Mouse (Mus musculus) MEL (cell line): ENCODE results near the gene Aptx. TPM values are rescaled to one million over a fixed set of nuclear protein-coding genes. Genes with fewer than 3 reads are reported as not detected.
A peak's percentile ranks its signal among the peaks of the same experiment; 100 is the strongest.

ENCODE experiments used
- DNase-seq: peaks from one replicate; pipeline ENCODE4 v3.0.0; 2011; ENCODE audit warnings: low read depth, low spot score
- H3K27ac ChIP-seq: 2 replicates; pipeline ENCODE4 v1.5.1; 2012; ENCODE audit warnings: low read depth, mild to moderate bottlenecking, control low read depth, low read length, moderate library complexity; ENCODE audit not compliant: control insufficient read depth
- H3K27me3 ChIP-seq, 2 experiments: fragments of 150-350 bp in 1 of 2; sonication (generic) in 1 of 2; 2 replicates each; pipeline ENCODE4 v1.6.1; 2012; ENCODE audit warnings: low read length in 2 of 2, mild to moderate bottlenecking in 2 of 2, improper control_type of control experiment in 1 of 2, moderate library complexity in 1 of 2; ENCODE audit not compliant: insufficient read depth in 2 of 2, control insufficient read depth in 1 of 2
- H3K36me3 ChIP-seq, 2 experiments: 2 replicates each; pipeline ENCODE4 v1.6.1; 2012 to 2014; ENCODE audit warnings: low read length in 2 of 2, improper control_type of control experiment in 1 of 2, inconsistent platforms in 1 of 2, mild to moderate bottlenecking in 1 of 2; ENCODE audit not compliant: insufficient read depth in 2 of 2, control insufficient read depth in 1 of 2
- H3K4me1 ChIP-seq, 2 experiments: fragments of 150-350 bp in 1 of 2; sonication (generic) in 1 of 2; 2 replicates each; pipeline ENCODE4 v1.6.1; 2012; ENCODE audit warnings: low read length in 2 of 2, improper control_type of control experiment in 1 of 2, mild to moderate bottlenecking in 1 of 2; ENCODE audit not compliant: insufficient read depth in 2 of 2, control insufficient read depth in 1 of 2
- H3K4me3 ChIP-seq, 2 experiments: fragments of 150-350 bp in 1 of 2; sonication (generic) in 1 of 2; 2 replicates each; pipeline ENCODE4 v1.5.1; 2012; ENCODE audit warnings: low read depth in 2 of 2, low read length in 2 of 2, mild to moderate bottlenecking in 2 of 2, moderate library complexity in 2 of 2, control low read depth in 1 of 2, improper control_type of control experiment in 1 of 2; ENCODE audit not compliant: control insufficient read depth in 1 of 2, insufficient read depth in 1 of 2
- H3K79me2 ChIP-seq: 2 replicates; pipeline ENCODE4 v1.6.1; 2012; ENCODE audit warnings: mild to moderate bottlenecking, low read length, moderate library complexity; ENCODE audit not compliant: control insufficient read depth, poor library complexity, insufficient read depth
- H3K9ac ChIP-seq: 2 replicates; pipeline ENCODE4 v1.6.1; 2012; ENCODE audit warnings: low read depth, mild to moderate bottlenecking, control low read depth, low read length, moderate library complexity; ENCODE audit not compliant: control insufficient read depth, poor library complexity, severe bottlenecking
- H3K9me3 ChIP-seq: fragments of 150-350 bp; sonication (generic); replicated peaks from 2 replicates; pipeline ENCODE4 v1.6.1; 2012; ENCODE audit warnings: mild to moderate bottlenecking, low read length, improper control_type of control experiment, moderate library complexity; ENCODE audit not compliant: insufficient read depth
- BHLHE40 ChIP-seq: IDR thresholded peaks from 2 replicates; pipeline ENCODE4 v1.6.1; 2012; ENCODE audit warnings: low read depth, mild to moderate bottlenecking, inconsistent platforms, low read length, improper control_type of control experiment, borderline replicate concordance
- CHD1 ChIP-seq: IDR thresholded peaks from 2 replicates; pipeline ENCODE4 v1.6.1; 2012; ENCODE audit warnings: low read depth, mild to moderate bottlenecking, inconsistent platforms, low read length, improper control_type of control experiment
- CHD2 ChIP-seq: IDR thresholded peaks from 2 replicates; pipeline ENCODE4 v1.6.1; 2011; ENCODE audit warnings: low read length, improper control_type of control experiment
- CTCF ChIP-seq, 3 experiments: IDR thresholded peaks in 2 of 3; conservative IDR thresholded peaks in 1 of 3; 2 replicates each; pipeline ENCODE4 v1.5.1; 2011 to 2012; ENCODE audit warnings: low read length in 3 of 3, low read depth in 2 of 3, mild to moderate bottlenecking in 2 of 3, improper control_type of control experiment in 1 of 3, inconsistent platforms in 1 of 3, mixed read lengths in 1 of 3, moderate library complexity in 1 of 3; ENCODE audit not compliant: control insufficient read depth in 1 of 3, insufficient read depth in 1 of 3, poor library complexity in 1 of 3, severe bottlenecking in 1 of 3
- E2F4 ChIP-seq: IDR thresholded peaks from 2 replicates; pipeline ENCODE4 v1.6.1; 2011; ENCODE audit warnings: low read depth, low read length, improper control_type of control experiment, borderline replicate concordance
- ELF1 ChIP-seq: IDR thresholded peaks from 2 replicates; pipeline ENCODE4 v1.6.1; 2014; ENCODE audit warnings: low read depth, mild to moderate bottlenecking, inconsistent platforms, low read length, improper control_type of control experiment, moderate library complexity
- EP300 ChIP-seq, 2 experiments: IDR thresholded peaks; 2 replicates each; pipeline ENCODE4 v1.6.1; 2011; ENCODE audit warnings: improper control_type of control experiment in 2 of 2, low read length in 2 of 2, low read depth in 1 of 2, mild to moderate bottlenecking in 1 of 2
- ETS1 ChIP-seq: IDR thresholded peaks from 2 replicates; pipeline ENCODE4 v1.6.1; 2012; ENCODE audit warnings: low read depth, mild to moderate bottlenecking, inconsistent platforms, low read length, improper control_type of control experiment, moderate library complexity
- KAT2A ChIP-seq: conservative IDR thresholded peaks from 2 replicates; pipeline ENCODE4 v1.6.1; 2012; ENCODE audit warnings: low read depth, low read length, improper control_type of control experiment, inconsistent platforms
- MAFK ChIP-seq: IDR thresholded peaks from 2 replicates; pipeline ENCODE4 v1.6.1; 2011; ENCODE audit warnings: low read depth, mild to moderate bottlenecking, low read length, improper control_type of control experiment, borderline replicate concordance
- MAX ChIP-seq: IDR thresholded peaks from 2 replicates; pipeline ENCODE4 v1.6.1; 2011; ENCODE audit warnings: low read length, improper control_type of control experiment
- MAZ ChIP-seq: IDR thresholded peaks from 2 replicates; pipeline ENCODE4 v1.6.1; 2012; ENCODE audit warnings: low read depth, mild to moderate bottlenecking, inconsistent platforms, low read length, improper control_type of control experiment
- MYC ChIP-seq: IDR thresholded peaks from 2 replicates; pipeline ENCODE4 v1.6.1; 2011; ENCODE audit warnings: low read depth, mild to moderate bottlenecking, low read length, improper control_type of control experiment, moderate library complexity
- NELFE ChIP-seq: IDR thresholded peaks from 2 replicates; pipeline ENCODE4 v1.6.1; 2011; ENCODE audit warnings: low read depth, low read length, improper control_type of control experiment
- NRF1 ChIP-seq: IDR thresholded peaks from 2 replicates; pipeline ENCODE4 v1.6.1; 2014; ENCODE audit warnings: low read depth, mild to moderate bottlenecking, inconsistent platforms, low read length, improper control_type of control experiment, moderate library complexity; ENCODE audit not compliant: poor library complexity, insufficient read depth, severe bottlenecking
- POLR2A ChIP-seq, 2 experiments: IDR thresholded peaks; 2 replicates each; pipeline ENCODE4 v1.6.1; 2011 to 2012; ENCODE audit warnings: low read length in 2 of 2, mild to moderate bottlenecking in 2 of 2, control low read depth in 1 of 2, improper control_type of control experiment in 1 of 2, low read depth in 1 of 2, moderate library complexity in 1 of 2; ENCODE audit not compliant: control insufficient read depth in 1 of 2, insufficient read depth in 1 of 2, poor library complexity in 1 of 2
- POLR2AphosphoS2 ChIP-seq: IDR thresholded peaks from 2 replicates; pipeline ENCODE4 v1.6.1; 2011; ENCODE audit warnings: low read length, improper control_type of control experiment
- POLR2AphosphoS5 ChIP-seq: IDR thresholded peaks from 2 replicates; pipeline ENCODE4 v1.6.1; 2012; ENCODE audit warnings: low read depth, borderline replicate concordance, mild to moderate bottlenecking, inconsistent platforms, low read length, moderate library complexity, mixed read lengths
- RCOR1 ChIP-seq: IDR thresholded peaks from 2 replicates; pipeline ENCODE4 v1.6.1; 2012; ENCODE audit warnings: low read depth, mild to moderate bottlenecking, inconsistent platforms, low read length, improper control_type of control experiment
- SIN3A ChIP-seq: IDR thresholded peaks from 2 replicates; pipeline ENCODE4 v1.6.1; 2012; ENCODE audit warnings: low read length, improper control_type of control experiment, inconsistent platforms
- SMC3 ChIP-seq: IDR thresholded peaks from 2 replicates; pipeline ENCODE4 v1.6.1; 2011; ENCODE audit warnings: low read depth, low read length, improper control_type of control experiment
- TCF12 ChIP-seq: IDR thresholded peaks from 2 replicates; pipeline ENCODE4 v1.6.1; 2014; ENCODE audit warnings: low read depth, mild to moderate bottlenecking, inconsistent platforms, low read length, improper control_type of control experiment, moderate library complexity
- UBTF ChIP-seq: IDR thresholded peaks from 2 replicates; pipeline ENCODE4 v1.6.1; 2012; ENCODE audit warnings: low read depth, mild to moderate bottlenecking, inconsistent platforms, low read length, improper control_type of control experiment, moderate library complexity, borderline replicate concordance; ENCODE audit not compliant: insufficient read depth
- USF1 ChIP-seq: IDR thresholded peaks from 2 replicates; pipeline ENCODE4 v1.6.1; 2014; ENCODE audit warnings: low read depth, mild to moderate bottlenecking, inconsistent platforms, low read length, improper control_type of control experiment, moderate library complexity
- ZKSCAN1 ChIP-seq: IDR thresholded peaks from 2 replicates; pipeline ENCODE4 v1.6.1; 2012; ENCODE audit warnings: low read depth, mild to moderate bottlenecking, inconsistent platforms, low read length, improper control_type of control experiment, moderate library complexity
- ZMIZ1 ChIP-seq: IDR thresholded peaks from 2 replicates; pipeline ENCODE4 v1.6.1; 2012; ENCODE audit warnings: low read depth, mild to moderate bottlenecking, inconsistent platforms, low read length, improper control_type of control experiment, moderate library complexity
- polyA plus RNA-seq, 2 experiments: library from polyadenylated mRNA; stranded (reverse) in 1 of 2; unstranded in 1 of 2; fragments of >175 nt in 1 of 2; fragments of >200 nt in 1 of 2; gene quantifications; 2 replicates each; pipeline versions ENCODE4 v1.2.1 to v1.2.4; 2012; ENCODE audit warnings: low replicate concordance in 2 of 2, low read depth in 1 of 2; ENCODE audit not compliant: insufficient read length in 2 of 2, insufficient read depth in 1 of 2, missing spikeins in 1 of 2
- total RNA-seq: library from RNA; depleted of rRNA; stranded (reverse); fragments of 300-350 nt; gene quantifications from 2 replicates; pipeline ENCODE4 v1.2.3, GENCODE M21; 2012

Aptx gene
- total and polyA plus RNA-seq, 3 experiments: 18.8 to 19.8 TPM; not detected in 1

DNA sequence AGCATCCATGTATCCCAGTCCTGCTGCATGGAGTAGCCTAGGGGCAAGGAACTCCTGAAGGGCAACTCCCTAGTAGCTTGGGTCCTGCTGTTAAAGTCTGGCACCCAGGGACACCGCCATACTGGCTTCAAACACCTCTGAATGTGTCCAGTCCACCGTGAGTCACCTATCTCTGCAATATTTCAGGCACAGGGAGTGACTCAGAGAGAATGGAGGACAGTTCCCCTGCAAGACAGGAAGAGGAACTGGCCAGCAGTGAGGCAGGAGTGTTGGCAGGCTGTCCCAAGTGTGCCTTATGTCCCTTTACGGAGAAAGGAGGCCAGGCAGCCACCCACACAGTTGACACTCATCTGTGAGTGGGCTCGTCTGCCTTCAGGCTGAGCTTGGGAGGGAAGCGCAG, 53.9 kb downstream of the Aptx start:
- Histone ChIP-seq H3K27me3 (no peaks in the 10 kb centered on the region), H3K9ac (no peak overlapping the region), H3K9me3 (no peaks in the 10 kb centered on the region), H3K4me1 (no peaks in the 10 kb centered on the region), H3K27ac (no peak overlapping the region), H3K36me3 (no peaks in the 10 kb centered on the region), H3K4me3 (no peak overlapping the region), H3K79me2 (no peaks in the 10 kb centered on the region)
- TF ChIP-seq MAZ: no peak
- no peak for TF ChIP-seq SIN3A
- TF ChIP-seq KAT2A: no peak
- TF ChIP-seq E2F4: no peak
- no peak for TF ChIP-seq ZMIZ1
- TF ChIP-seq NRF1: no peak
- no peak for TF ChIP-seq ZKSCAN1
- no peak for TF ChIP-seq MYC
- TF ChIP-seq NELFE: no peak
- no peak for TF ChIP-seq CHD2
- TF ChIP-seq USF1: no peak
- peak; percentile 42 for DNase-seq

- no peaks in the 10 kb centered on the region for H3K9me3 ChIP-seq
- TF ChIP-seq CHD1 (no peak), ZMIZ1 (no peak), RCOR1 (no peak), SMC3 (no peak), MAFK (no peak), ELF1 (no peak), EP300 (IDR thresholded peaks at IDR 0.05; ENCODE audit: low read depth in 1 of 2, low read length in 2 of 2) (no peak), POLR2A (IDR thresholded peaks at IDR 0.05; ENCODE audit: control insufficient read depth in 1 of 2, insufficient read depth in 1 of 2, low read depth in 1 of 2, low read length in 2 of 2, poor library complexity in 1 of 2) (no peak), NELFE (no peak), KAT2A (no peak), TCF12 (no peak), SIN3A (no peak), BHLHE40 (no peak), POLR2AphosphoS5 (no peak), POLR2AphosphoS2 (no peak), ETS1 (no peak), CTCF (IDR thresholded peaks at IDR 0.05 in 2 of 3, conservative IDR thresholded peaks at IDR 0.05 in 1 of 3; ENCODE audit: control insufficient read depth in 1 of 3, insufficient read depth in 1 of 3, low read depth in 2 of 3, low read length in 3 of 3, poor library complexity in 1 of 3, severe bottlenecking in 1 of 3) (no peak), MAX (no peak), USF1 (no peak), UBTF (no peak)
- TF ChIP-seq, all 39 proteins: peak for 0
- DNase-seq: no peak
- H3K27ac ChIP-seq: no peak overlapping the region
- no peaks in the 10 kb centered on the region for H3K79me2 ChIP-seq
- H3K4me3 ChIP-seq: no peak overlapping the region
- no peaks in the 10 kb centered on the region for H3K36me3 ChIP-seq
- no peaks in the 10 kb centered on the region; a peak in 1 of 4 replicates for H3K27me3 ChIP-seq
- H3K9ac ChIP-seq: no peak overlapping the region
- no peaks in the 10 kb centered on the region for H3K4me1 ChIP-seq
These were observed 59.4 kb downstream of the Aptx start for GRCm38 (mm10) chr4:40643567-40643966.
